Mouse (Mus musculus) limb, embryonic 11.5 days (tissue): ENCODE results near the gene Gpr63. TPM values are rescaled to one million over a fixed set of nuclear protein-coding genes. Genes with fewer than 3 reads are reported as not detected.
"Not testable (repeated sequence)": the region's sequence is repeated elsewhere in the genome, so short reads cannot be mapped to it uniquely, and the experiment has no call there.

Experiments
- ATAC-seq: fragments of 200-750 bp; cut with Nextera tagmentation; 2 replicates; pipeline ENCODE4 v1.8.0; 2017; ENCODE audit warnings: low read depth; ENCODE audit not compliant: insufficient number of reproducible peaks, low FRiP score, low TSS enrichment
- DNase-seq: peaks from one replicate; pipeline ENCODE4 v3.0.0-alpha.2; 2015; ENCODE audit warnings: low spot score
- H3K27ac ChIP-seq: fragments of 300-500 bp; sonication (generic); replicated peaks from 2 replicates; pipeline ENCODE4 v1.5.1; 2014; ENCODE audit warnings: low read depth, mild to moderate bottlenecking, low read length
- H3K27me3 ChIP-seq: fragments of 300-500 bp; sonication (generic); 2 replicates; pipeline ENCODE4 v1.6.1; 2014; ENCODE audit warnings: mild to moderate bottlenecking, low read length, mixed read lengths; ENCODE audit not compliant: control insufficient read depth, insufficient read depth
- H3K36me3 ChIP-seq: fragments of 300-500 bp; sonication (generic); 2 replicates; pipeline ENCODE4 v1.6.1; 2014; ENCODE audit warnings: mild to moderate bottlenecking, low read length, moderate library complexity, mixed read lengths; ENCODE audit not compliant: control insufficient read depth, insufficient read depth
- H3K4me1 ChIP-seq: fragments of 300-500 bp; sonication (generic); 2 replicates; pipeline ENCODE4 v1.6.1; 2014; ENCODE audit warnings: low read length, mixed read lengths; ENCODE audit not compliant: control insufficient read depth, insufficient read depth
- H3K4me2 ChIP-seq: fragments of 300-500 bp; sonication (generic); 2 replicates; pipeline ENCODE4 v1.6.1; 2014; ENCODE audit warnings: low read depth, mild to moderate bottlenecking, moderate library complexity; ENCODE audit not compliant: severe bottlenecking
- H3K4me3 ChIP-seq: fragments of 300-500 bp; sonication (generic); 2 replicates; pipeline ENCODE4 v1.5.1; 2014; ENCODE audit warnings: low read depth, low read length
- H3K9ac ChIP-seq: fragments of 300-500 bp; sonication (generic); 2 replicates; pipeline ENCODE4 v1.6.1; 2014; ENCODE audit warnings: mild to moderate bottlenecking, low read length
- H3K9me3 ChIP-seq: fragments of 300-500 bp; sonication (generic); 2 replicates; pipeline ENCODE4 v1.6.1; 2016; ENCODE audit warnings: low read length; ENCODE audit not compliant: control insufficient read depth
- WGBS: fragments of 180-500 bp; shearing (Covaris S2); extraction: QIAGEN DNeasy Blood & Tissue Kit; methylation state at CpG from one replicate; pipeline ENCODE4 v1.1.7; 2014; 5-methylcytosine and 5-hydroxymethylcytosine counted together
- polyA plus RNA-seq: library from polyadenylated mRNA; unstranded; fragments of >200 nt; fragmentation: Nextera tagmentation; extraction: Ambion mirVana; gene quantifications from 2 replicates; pipeline ENCODE4 v1.2.1, GENCODE M21; 2014

Gpr63 gene
- polyA plus RNA-seq, 1 experiment from 2014 or later, result 2.9 TPM

DNA sequence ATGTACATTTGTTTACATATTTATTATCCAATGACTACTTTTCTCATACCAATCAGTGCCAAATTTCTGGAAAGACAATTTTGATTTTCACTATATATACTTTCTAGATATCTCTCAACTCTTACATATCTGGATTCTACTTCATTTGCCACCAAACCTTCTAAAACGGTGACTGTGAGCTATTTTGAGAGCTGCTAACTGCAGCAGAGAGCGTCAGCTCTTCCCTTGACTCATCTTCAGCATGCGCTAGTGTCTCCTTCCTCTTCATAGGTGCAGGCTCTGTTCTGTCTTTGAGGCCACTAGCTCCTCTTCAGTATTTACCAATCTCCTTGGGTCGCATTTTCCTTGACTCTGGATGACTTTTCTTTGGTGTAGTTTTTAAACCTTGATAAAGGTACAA lies 63.7 kb downstream of the Gpr63 start:
- H3K36me3 ChIP-seq, result no peaks in the 10 kb centered on the region
- no peak for ATAC-seq
- no peaks in the 10 kb centered on the region for H3K27me3 ChIP-seq
- no peak overlapping the region for H3K4me3 ChIP-seq
- 81% methylated on average over 4 of the region's 4 CpGs for WGBS
- H3K4me1 ChIP-seq, result no peaks in the 10 kb centered on the region
- H3K9ac ChIP-seq, result no peak overlapping the region
- no peak for DNase-seq
- no peak overlapping the region for H3K27ac ChIP-seq
- no peak overlapping the region for H3K4me2 ChIP-seq
- H3K9me3 ChIP-seq, result no peaks in the 10 kb centered on the region

DNA sequence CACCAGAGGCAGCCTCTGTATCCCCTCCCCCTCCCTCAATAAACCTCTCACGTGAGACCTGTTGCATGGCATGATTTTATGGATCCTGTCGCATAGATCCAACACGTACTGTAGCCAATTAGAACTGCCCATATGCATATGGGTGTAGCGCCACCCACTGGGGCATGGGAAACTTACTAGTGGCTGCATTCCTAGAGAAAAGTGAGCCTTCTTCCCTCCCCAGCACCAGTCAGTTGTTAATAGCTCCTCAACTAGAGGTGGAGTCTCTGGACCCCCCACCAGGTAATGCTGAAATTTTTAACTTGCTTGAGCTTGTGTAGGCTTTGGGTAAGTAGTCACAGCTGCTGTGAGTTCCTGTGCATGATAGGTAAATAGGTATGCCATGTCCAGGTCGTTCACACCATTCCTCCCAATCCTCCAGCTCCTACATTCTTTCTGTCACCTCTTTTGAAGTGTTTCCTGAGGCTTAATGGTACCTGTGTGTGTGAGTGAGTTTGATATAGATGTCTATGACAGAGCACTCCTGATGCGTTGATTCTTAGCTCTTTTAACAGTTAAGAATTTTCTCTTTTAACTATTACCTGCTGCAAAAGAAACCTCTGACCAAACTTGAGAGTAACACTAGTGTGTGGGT lies 69.1 kb downstream of the Gpr63 start:
- DNase-seq (peak; percentile 69), ATAC-seq (peak; percentile 80)
- H3K4me2 ChIP-seq, result no peak overlapping the region
- no peak overlapping the region for H3K4me3 ChIP-seq
- WGBS, result 14% methylated on average over 6 of the region's 6 CpGs
- no peaks in the 10 kb centered on the region for H3K27me3 ChIP-seq
- no peaks in the 10 kb centered on the region for H3K9me3 ChIP-seq
- H3K36me3 ChIP-seq, result no peaks in the 10 kb centered on the region
- H3K27ac ChIP-seq, result no peak overlapping the region
- H3K4me1 ChIP-seq, result peaks cover 5% of the 10 kb centered on the region; the same call in 1 of the 2 replicates
- no peak overlapping the region for H3K9ac ChIP-seq

DNA sequence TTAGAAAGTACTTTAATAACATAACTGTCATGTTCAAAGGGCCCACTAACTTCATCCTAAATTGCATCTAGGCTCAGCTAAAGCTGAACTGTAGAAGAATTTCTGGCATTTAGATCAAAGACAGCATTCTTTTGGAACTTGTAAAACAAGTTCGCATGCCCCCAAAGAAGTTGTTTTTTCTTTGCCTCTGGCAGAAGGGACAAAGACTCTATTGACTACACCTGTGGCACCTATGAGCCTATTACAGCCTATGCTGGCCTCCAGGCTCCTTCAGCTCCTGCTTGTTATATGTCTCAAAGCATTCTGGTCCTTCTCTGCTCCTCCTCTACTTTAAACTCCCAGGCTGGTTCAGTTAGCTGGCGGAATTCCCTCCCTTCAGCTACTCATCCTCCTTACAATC lies 69.6 kb downstream of the Gpr63 start:
- H3K9ac ChIP-seq, result no peak overlapping the region
- no peak overlapping the region for H3K4me2 ChIP-seq
- H3K9me3 ChIP-seq, result no peaks in the 10 kb centered on the region
- no peak overlapping the region for H3K4me3 ChIP-seq
- H3K4me1 ChIP-seq, result peaks cover 5% of the 10 kb centered on the region; the same call in 1 of the 2 replicates
- H3K36me3 ChIP-seq, result no peaks in the 10 kb centered on the region
- no peaks in the 10 kb centered on the region for H3K27me3 ChIP-seq
- DNase-seq, result peak; percentile 24
- no peak for ATAC-seq
- WGBS, result 47% methylated on average over 2 of the region's 2 CpGs
- H3K27ac ChIP-seq, result no peak overlapping the region

DNA sequence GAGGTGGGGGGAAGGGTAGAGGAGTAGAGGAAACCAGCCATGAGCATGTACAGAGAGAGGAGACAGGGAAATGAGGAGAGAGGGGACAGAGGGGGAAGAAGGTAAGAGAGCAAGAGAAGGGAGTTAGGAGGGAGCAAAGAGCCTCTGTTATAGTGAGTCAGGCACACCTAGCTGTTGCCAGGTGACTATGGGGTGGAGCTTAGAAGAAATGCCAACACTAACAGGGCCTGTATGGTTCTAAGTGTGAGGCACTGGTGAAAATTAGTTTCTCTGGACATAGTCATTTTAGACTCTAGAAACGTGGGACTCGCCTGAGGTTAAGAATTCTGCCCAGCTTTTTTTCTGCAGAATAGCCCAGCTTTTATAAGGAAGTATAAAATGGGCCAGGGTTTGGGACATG lies 71.1 kb downstream of the Gpr63 start:
- H3K4me1 ChIP-seq, result peaks cover 5% of the 10 kb centered on the region; the same call in 1 of the 2 replicates
- no peak overlapping the region for H3K4me2 ChIP-seq
- ATAC-seq (no peak), DNase-seq (no peak)
- no peak overlapping the region for H3K9ac ChIP-seq
- no peaks in the 10 kb centered on the region for H3K27me3 ChIP-seq
- H3K4me3 ChIP-seq, result no peak overlapping the region
- H3K9me3 ChIP-seq, result no peaks in the 10 kb centered on the region
- 81% methylated on average over 2 of the region's 2 CpGs for WGBS
- no peak overlapping the region for H3K27ac ChIP-seq
- no peaks in the 10 kb centered on the region for H3K36me3 ChIP-seq

GRCm38 (mm10) chr4:25055541-25055940 lies 89.3 kb downstream of the Gpr63 start:
- not testable (repeated sequence) for H3K4me1 ChIP-seq, H3K4me2 ChIP-seq, H3K36me3 ChIP-seq, H3K9ac ChIP-seq, H3K9me3 ChIP-seq, ATAC-seq, H3K27ac ChIP-seq, H3K27me3 ChIP-seq, H3K4me3 ChIP-seq, DNase-seq
- 70% methylated on average over 1 of the region's 1 CpGs for WGBS

Other genes starting within 250 kb of the Gpr63 start
- 4.0 and 4.9 TPM in 2 replicates for gene Klhl32, start 115.3 kb upstream of the Gpr63 start, polyA plus RNA-seq
- gene Ndufaf4, start 68.3 kb upstream of the Gpr63 start, polyA plus RNA-seq, result 57.2 and 64.8 TPM in 2 replicates